Mouse (Mus musculus): ENCODE measurements at regions not wholly inside any gene's neighbourhood (a gene's known extent, or its start where the extent isn't known, plus 50 kb on each side); places are given as distances from the start of the nearest gene placed in this dataset.
A peak's percentile ranks its signal among the peaks of the same experiment; 100 is the strongest.

DNA sequence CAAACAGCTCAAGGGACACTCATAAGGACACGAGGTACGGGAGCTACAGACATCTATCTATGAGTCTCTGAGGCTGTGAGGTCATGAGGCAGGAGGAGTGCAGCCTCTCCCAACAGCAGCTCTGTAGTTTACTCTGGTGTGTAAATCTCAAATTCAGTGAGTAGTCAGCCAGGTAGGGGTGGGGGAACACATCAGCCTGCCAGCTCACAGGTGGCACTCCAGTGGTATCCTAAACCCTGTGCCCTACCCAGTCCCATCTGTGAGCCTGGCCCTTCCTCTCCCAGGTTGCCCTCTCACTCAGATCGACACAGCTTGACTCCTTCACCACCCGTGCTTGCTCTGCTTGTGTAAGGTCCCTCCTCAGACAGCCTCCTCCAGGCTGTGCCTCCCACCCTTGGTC is 202.2 kb downstream of the Sipa1l2 start:
- no peak for DNase-seq (ENCODE audit: low read depth)

DNA sequence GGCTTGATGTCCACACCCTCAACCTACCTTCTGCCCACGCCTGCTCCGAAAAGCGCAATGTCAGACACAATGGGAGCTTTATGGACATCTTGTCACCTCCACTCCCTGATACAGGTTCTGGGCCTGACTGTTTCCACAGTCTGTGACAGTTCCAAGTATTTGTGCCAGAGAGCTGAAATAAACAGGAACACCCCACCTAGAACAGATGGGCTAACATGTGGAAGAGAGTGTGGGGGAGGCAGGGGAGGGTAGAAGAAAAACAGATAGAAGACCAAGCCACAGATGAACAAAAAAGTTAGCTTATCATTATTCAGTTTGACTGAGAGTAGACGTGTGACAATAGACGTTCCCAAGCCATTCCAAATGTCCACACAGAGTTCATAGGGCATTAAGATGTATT is 204.6 kb downstream of the Sipa1l2 start:
- no peak for DNase-seq (ENCODE audit: low read depth)

DNA sequence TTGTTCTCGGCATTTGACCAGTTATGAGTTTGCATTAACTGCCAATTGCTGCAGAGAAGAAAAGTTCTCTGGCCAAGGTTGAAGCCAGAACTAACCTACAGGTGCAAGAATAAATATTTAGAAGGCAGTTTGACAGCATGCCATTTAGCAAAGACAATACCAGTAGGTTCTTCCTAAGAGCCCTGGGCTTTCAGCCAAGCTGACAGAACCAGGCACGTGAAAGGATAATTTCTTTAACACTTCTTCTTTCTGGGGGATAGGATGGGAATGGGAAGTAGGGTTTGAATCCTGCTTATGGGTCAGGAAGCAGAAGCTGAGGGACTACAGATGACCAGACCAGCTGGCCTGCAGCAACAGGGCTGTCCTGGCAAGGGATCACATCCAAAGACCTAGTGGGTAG is 210.2 kb downstream of the Sipa1l2 start:
- no peak for DNase-seq (ENCODE audit: low read depth)

DNA sequence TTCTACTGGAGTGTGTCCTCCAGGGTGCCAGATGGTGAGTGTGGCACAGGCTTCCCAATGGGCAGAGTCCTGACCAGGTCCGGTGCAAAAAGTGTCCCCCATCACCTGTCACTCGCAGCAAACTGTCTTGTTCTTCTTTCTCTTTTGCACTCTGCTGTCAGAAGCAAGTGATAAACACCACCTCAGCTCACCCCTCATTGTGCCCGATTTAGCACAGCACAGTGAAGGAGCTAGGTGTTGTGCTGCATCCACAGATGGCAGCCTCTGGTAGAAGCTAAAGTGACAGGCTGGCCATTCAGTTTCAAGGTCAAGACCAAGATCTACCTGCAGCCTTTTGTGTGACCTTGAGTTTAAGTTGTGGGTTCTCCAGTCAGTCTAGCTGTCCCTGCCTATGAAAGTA is 211.8 kb downstream of the Sipa1l2 start:
- DNase-seq (ENCODE audit: low read depth): no peak

DNA sequence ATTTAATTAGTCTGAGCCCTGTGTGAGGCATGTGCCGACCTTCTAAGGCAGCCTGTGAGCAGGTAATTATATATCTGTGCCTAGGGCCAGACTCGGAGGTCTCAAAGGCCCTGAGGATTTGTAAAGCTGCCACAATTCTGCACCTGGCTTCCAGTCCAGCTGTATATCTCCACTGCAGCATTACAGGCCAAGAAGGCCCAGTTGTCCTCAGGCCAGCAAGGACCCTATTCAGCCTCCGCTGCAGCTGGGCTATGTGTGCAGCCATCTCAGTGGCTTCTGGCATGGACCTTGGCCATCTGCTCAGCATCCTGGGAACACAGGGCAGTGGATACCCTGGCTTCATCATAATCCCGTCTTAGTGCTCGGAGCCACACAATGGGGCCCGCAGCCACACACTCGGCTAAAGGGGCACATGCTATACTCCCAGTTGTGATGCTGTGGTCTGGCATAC is 214.5 kb downstream of the Sipa1l2 start:
- no peak for DNase-seq (ENCODE audit: low read depth)

DNA sequence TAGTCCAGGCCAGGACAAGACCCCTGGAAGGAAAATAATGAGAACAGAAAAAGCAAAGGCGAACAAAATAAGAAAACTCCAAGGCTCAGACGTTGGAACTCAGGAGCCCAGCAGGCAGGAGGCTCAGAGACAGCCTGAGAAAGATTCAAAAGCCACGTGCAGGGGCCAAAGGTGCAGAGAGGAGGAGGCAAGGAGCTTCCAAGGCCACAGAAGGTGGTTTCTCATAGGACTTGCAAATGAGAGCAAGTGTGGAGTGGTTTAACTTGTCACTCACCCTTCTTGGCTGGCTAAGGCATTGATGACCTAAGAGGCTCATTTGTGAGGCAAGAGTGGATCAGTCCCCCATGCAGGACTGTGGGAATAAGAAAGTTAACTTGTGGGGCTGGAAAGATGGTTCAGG is 217.3 kb downstream of the Sipa1l2 start:
- no peak for DNase-seq (ENCODE audit: low read depth)

DNA sequence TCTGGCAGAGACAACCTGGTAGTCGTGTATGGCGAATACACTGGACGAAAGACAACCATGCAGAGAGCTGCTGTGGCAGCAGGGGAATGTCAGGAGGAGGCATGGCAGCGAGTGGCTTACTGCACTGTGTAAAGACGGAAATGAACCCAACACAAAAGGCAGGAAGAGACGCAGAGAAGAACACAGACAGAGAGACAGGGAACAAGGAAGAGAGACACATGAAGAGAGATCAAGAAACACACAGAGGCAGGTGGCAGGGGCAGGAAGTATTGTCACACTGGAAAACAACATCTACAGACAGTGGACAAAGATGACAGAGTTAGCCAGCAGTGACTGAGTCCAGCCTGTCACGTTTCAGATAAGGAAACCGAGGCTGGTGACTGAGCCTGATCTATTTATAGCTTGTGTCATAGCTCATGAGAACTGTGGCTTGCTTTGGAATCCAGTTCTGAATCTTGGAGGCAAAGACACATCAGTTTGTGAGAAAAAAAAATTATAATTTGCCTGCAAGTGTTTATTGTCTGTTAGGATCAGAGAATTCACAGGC is 218.0 kb downstream of the Sipa1l2 start:
- DNase-seq (ENCODE audit: low read depth): no peak

DNA sequence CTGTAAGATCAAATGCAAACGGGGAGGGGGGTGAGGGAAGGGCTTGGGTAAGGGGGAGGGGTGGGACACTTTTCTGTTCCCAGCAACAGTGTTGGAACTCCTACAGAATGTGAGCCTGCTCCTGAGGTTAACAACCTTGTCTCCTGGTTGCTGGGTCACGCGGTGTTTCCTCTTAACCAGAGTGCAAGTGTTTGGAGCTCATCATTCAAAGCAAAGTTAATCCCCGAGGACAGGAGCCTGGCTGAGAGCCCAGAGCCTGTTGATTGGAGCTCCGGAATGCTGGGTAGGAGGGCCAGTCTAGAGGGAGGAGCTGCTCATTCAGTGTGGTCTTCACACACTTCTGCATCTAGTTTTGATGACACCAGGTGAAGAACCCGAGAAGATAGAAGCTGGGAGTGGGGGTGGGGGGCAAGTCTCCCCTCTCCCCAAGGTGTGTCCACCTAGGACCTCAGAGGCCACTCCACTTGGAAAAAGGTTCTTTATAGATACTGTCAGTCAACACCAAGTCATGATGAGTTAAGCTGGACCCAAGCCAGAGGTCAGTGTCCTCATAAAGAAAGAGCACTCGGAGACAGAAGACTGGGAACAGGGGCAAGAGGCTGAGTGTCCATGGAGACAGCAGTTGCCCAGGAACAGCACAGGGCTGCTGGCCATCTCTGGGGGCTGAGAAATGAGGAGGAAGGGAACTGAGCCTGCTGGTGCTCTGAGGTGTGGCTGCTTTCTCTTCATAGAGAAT is 220.2 kb downstream of the Sipa1l2 start:
- DNase-seq (ENCODE audit: low read depth): no peak

DNA sequence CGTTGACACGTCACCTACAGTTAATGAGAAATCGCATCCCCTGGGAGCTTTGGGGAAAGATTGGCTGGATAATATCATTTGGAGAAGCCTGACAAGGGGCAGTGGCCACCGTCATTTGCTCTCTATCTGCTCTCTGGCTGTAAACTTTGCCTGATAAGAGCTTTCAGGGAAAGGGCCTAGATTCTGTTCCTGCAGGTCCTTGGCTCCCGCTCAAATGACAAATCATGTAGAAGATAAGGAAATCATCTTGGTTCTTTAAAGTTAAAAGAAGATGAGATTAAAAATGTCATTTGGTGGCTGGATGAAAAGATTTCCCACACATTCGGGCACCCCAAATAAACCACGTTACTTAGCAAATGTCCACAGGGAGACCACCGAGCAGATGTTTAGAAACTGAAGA is 223.4 kb downstream of the Sipa1l2 start:
- DNase-seq (ENCODE audit: low read depth): no peak

DNA sequence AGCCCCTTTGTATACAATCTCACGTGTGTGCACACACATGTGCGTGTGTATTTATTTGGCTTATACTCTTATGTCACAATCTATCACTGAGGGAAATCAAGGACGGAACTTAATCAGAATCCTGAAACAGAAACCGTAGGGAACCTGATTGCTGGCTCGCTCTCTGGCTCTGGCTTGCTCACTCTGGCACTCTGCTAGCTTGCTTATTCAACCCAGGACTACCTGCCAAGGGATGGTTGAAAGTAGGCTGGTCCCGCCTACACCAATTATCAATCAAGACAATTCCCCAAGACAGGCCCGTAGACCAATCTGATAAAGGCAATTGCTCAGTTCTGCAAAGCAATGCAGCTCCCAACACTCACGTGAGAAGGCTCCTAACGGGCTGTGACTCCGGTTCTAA is 224.0 kb downstream of the Sipa1l2 start:
- DNase-seq (ENCODE audit: low read depth): peak; percentile 81

DNA sequence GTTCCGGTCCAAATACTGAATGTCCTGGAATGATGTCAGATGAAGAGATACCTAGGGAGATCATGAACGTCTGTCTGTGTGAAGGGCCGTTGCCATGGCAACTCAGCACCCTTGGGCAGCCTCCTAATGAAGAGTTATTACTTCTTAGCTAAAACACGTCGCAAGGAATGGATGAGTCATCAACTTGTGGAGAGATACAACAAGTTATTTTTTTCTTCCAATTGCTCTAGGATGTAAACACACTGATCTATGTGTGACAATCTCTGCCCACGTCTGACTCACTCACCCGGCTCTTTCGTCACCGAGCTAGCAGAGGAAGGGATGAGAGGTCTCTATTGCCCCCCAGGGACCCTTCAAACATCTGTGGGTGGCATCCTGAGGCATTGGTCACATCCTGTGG is 225.7 kb downstream of the Sipa1l2 start:
- no peak for DNase-seq (ENCODE audit: low read depth)

DNA sequence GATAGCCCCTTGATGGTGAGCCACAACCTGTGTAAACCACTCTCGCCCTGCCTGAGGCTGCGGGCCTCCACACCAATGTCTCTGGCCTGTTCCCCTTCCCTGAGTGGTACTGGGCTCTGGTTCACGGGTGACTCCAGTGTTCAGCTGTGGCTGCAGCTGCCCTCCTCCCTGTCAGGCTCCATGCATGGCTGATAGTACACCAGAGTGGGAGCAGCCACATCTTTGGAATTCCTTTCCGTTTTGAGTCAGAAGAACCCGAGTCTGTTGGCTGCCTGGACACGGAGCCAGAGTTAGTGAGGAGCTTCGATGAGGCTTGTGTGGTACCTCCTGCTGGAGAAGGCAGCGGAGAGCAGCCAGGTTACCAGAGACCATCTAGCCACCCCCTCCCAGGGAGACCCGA is 227.1 kb downstream of the Sipa1l2 start:
- no peak for DNase-seq (ENCODE audit: low read depth)

DNA sequence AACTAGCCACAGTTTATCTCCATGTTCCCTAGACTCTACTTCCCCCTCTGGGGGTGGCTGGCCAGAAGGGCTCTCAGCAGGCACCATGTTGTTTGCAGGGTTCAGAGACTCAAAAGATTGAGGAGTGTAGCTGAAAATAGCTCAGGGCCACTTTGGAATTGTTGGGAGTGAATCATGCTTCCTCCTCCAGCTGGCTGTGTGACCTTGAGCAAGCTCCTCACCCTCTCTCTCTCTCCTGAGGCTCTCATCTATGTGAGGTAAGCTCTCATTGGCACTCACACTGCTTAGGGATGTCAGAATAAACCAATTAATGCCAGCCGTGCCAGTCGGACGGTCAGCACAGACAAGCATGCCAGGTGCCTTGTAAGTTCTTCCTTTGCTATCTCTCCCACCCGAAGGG is 228.0 kb downstream of the Sipa1l2 start:
- DNase-seq (ENCODE audit: low read depth): no peak

DNA sequence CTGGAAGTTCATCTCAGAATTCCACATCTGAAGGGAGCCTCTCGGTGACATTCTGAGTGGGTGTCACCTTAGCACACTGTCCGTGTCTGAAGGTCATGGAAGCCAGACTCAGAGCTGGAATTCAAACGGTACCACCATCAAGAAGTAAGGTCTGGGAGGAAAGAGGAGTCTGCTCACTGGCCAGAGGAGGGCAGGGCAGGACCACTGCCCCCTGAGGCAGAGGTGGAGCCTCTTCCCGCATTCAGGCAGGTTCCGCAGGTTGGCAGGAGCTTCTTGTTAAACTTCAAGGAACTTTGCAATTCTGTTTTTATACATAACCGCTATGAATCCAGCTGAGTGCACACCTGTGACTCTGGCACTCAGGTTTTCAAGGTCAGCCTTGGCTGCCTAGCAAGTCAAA is 231.4 kb downstream of the Sipa1l2 start:
- DNase-seq (ENCODE audit: low read depth): no peak

DNA sequence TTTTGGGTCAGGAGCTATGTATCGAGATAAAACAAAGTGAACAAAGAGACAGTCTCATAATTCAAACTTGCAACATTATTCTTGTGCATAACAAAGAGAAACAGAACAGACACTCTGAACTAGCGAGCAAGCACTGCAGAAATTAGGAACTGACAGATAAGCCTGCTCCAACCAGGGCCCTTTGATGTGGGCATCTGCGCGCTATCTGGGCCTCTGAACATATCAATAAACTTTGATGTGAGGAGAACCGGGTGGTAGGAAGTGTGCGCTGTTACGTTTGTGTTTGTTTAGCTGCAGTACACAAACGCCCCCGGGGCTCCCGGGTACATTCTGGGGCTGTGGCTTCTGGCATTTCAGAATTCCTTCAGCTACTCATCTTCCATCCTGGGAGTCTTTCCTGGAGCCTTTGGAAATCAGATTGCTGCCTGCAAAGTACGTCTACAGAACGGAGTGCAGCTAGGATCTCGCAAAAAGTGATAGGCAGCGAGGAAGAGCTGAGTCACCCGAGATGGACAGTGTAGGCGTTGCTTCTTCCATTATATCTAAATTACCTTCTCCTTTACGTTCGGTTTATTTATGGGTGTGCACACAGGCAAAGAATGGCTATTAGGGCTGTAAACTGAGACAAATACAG is 232.0 kb downstream of the Sipa1l2 start:
- no peak for DNase-seq (ENCODE audit: low read depth)

DNA sequence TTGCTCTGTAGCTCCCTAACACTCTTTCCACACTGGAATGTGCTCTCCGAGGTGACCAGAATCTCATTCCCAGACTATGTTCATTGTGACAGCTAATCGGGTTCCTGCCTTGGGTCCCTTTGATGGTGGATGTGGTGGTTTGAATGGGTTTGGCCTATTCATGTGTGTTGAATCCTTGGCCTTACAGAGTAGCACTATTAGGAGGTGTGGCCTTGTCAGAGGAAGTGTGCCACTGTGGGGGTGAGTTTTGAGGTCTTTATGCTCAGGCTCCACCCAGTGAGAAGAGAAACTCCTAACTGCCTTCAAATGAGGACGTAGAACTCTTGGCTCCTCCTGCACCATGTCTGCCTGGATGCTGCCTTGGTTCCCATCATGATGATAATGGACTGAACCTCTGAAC is 232.8 kb downstream of the Sipa1l2 start:
- DNase-seq (ENCODE audit: low read depth): no peak

DNA sequence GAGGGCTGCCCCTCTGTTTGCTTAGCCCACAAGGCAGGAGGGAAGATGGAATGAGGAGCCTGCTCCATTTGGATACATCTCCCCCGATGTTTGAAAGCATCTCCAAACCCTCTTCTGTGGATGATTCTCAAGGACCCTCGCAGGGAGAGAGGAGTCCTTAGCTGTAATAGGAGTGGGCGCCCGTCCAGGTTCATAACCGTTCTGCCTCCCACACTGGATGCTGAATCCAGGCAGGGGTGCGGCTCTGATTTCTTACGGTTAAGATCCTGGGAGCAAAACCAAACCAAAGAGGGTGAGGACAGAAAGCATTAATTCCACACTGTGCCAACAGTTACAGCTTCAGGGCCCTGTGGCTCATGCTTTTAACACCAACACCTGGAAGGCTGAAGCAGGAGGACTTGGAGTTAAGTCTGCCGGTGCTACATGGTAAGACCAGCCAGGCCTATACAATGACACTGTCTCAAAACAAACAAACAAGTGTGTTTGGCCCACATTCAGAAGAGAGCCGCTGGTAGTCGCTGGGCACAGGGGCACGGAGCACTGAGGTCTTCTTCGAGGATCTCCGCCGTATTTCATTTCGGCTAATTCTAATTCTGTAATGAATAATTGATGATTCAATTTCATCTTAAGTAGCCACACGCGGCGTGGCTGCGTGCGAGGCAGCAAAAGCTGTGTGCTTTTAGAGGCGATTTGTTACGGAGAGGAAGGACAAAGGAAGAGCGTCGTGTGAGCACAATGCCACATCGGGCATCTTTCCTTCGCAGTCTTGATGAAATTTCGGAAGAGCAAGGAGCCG is 233.8 kb downstream of the Sipa1l2 start:
- DNase-seq (ENCODE audit: low read depth): no peak

DNA sequence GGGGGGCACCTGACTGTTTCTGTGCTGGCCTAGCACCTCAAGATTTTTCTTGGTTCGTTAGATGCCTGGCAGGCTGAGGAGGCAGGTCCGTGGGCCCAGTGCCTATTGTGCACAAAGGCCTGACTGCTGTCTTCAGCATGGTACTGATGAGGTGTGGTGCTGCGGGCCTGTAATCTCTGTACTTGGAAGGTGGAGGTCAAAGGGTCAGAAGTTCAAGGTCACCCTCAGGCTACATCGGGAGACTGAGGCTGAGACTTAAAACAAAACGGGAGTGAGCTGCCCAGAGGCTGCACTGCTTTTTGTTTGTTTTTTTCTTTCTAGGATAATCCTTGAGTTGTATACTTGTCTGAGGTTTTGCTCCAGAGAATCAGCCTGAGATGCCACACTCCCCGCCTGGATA is 234.4 kb downstream of the Sipa1l2 start:
- DNase-seq (ENCODE audit: low read depth): no peak

DNA sequence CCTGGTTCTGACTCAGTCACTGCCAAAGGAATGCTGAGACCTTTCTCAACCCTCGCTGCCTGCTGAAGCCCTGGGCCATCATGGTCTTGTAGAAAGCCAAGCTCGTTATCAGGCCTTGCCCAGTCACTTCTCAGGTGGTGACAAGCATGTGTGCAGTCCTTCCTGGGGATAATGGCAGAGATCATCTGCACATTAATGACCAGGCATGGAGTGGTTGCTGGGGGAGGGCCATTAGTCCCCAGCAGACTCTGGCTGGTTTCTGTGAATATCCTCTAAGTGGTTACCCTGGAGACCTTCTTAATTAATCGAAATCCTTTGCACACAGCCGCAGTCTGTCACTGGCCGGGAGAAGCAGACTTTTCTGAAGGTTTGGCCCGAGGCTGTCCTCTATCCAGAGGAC is 239.0 kb downstream of the Sipa1l2 start:
- no peak for DNase-seq (ENCODE audit: low read depth)

DNA sequence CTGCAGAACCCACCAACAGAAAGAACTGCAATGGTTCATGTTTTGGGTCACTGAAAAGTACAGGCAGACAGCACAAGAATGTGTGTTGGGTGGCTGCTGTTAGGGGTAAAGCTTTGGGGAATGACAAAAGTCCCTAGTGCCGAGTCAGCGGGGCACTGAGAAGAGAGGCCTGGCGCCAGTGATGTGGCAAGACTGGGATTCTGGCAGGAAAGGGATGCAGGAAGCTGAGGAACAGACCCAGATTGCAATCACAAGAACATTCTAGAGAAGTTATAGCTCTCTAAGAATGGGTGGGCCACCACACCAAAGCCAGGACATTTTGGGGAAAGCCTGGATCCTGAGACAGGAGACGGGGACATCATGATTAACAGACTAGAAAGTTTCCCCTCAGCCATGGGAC is 241.0 kb downstream of the Sipa1l2 start:
- no peak for DNase-seq (ENCODE audit: low read depth)

DNA sequence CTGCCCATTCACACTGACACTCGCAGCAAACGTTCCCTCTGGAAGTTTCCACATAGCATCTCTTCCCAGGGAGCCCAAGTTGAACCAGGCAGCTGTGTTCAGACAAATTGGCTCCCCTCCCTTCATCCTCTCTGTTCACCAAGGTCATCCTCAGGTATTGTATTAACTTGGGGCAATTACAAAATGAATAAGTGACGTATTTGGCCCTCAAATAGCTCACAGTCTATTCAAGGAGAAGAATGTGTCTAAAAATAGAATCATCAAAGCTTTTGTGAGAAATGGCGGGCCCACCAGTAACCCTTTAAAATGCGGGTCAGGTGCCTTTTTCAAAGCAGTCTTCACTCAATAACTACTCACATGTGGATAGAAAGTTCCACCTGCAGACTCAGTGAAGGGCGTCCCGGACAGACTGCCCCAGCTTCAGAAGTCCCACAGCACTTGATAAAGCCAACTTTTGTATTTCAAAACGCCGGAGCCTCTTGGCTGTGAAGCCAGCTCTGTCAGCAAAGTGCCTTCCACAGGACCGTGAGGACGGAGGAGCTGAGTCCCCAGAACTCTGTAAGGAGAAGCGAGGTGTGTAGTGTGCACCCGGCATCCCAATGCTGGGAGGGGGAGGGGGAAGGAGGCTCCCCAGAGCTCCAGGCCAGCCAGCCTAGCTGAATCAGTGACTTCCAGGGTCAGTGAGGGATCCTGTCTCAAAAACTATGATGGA is 241.9 kb downstream of the Sipa1l2 start:
- no peak for DNase-seq (ENCODE audit: low read depth)

DNA sequence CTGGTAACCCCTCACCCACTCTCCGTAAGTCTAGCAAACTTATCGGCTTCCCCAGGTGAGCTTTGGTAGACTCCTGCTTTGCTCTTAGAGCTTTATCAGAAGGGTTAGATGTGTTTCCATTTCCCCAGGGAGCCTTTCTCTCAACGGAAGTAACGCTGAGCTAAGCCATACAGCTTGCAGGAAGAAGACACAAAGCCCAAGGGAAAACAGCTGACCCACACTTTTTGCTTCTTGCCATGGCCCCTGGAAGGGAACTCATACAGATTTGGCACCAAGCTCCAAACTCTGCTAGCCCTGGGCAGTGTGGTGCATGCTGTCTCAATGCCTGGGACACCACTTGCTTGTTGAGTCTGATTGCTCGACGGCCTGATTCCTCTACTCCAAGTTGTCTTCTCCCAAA is 242.6 kb downstream of the Sipa1l2 start:
- no peak for DNase-seq (ENCODE audit: low read depth)
